Mouse (Mus musculus): Measurements from ENCODE around the gene Nomo1. TPM values are rescaled to one million over a fixed set of nuclear protein-coding genes. Genes with fewer than 3 reads are reported as not detected.

Gene Nomo1
- total and polyA plus RNA-seq, 2 experiments, result 15.3 to 19.7 TPM

DNA sequence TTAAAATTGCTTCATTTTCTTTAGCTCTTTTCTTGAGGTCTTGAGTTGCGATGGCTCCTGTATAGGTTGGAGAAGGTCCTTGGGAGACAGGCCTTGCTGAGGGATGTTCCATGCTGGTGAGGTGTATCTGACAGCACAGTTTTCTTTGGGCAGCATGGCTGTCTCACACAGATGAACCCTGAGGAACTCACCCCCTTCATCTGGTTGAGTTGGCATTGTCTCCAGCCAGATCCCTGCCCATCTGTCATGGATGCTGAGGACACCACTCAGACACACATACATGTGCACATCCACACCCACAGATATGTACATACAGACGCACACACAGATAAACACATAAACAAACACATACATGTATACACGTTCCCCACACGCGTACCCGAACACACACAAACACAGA, 29.8 kb downstream of the Nomo1 start:
- Histone ChIP-seq H3K4me1 (ENCODE audit: control insufficient read depth, insufficient read depth, low read length) (no peaks in the 10 kb centered on the region), H3K27me3 (ENCODE audit: control insufficient read depth, insufficient read depth, low read length) (no peaks in the 10 kb centered on the region), H3K36me3 (ENCODE audit: control insufficient read depth, insufficient read depth, low read length) (peaks cover 41% of the 10 kb centered on the region), H3K4me3 (ENCODE audit: insufficient read depth, low read depth, low read length) (no peak overlapping the region), H3K9ac (ENCODE audit: low read depth, low read length) (no peak overlapping the region), H3K27ac (replicated peaks; ENCODE audit: insufficient read depth, low read depth, low read length) (no peak overlapping the region), H3K79me2 (ENCODE audit: control insufficient read depth, insufficient read depth, low read length) (no peaks in the 10 kb centered on the region)
- no peak for DNase-seq (ENCODE audit: extremely low read depth, low read depth, low spot score)
- WGBS, result 93% methylated on average over 6 of the region's 6 CpGs
- no peak for TF ChIP-seq CTCF (IDR thresholded peaks at IDR 0.05; ENCODE audit: low read depth, low read length)
- no peak for TF ChIP-seq POLR2A (IDR thresholded peaks at IDR 0.05; ENCODE audit: extremely low read depth, insufficient read depth, low read length)

DNA sequence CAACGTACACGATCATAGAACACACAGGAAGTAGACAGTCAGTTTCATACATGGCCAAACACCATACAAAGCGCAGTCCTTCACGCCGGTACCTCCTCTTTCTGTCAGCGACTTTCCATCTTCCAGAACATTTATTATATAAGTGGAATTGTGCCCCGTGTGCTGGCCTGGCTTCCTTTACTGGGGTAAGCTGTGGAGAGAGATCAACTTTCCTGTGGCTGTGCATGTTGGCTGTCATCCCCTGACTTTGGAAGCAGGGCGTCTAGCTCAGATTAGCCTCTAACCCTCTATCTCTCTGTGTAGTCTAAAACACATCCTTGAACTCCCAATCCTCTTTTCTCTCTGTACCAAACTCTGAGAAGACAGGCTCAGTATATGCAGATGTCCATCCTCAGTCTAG, 35.3 kb downstream of the Nomo1 start:
- 94% methylated on average over 8 of the region's 8 CpGs for WGBS
- TF ChIP-seq CTCF (IDR thresholded peaks at IDR 0.05; ENCODE audit: low read depth, low read length) (no peak), POLR2A (IDR thresholded peaks at IDR 0.05; ENCODE audit: extremely low read depth, insufficient read depth, low read length) (no peak)
- no peak for DNase-seq (ENCODE audit: extremely low read depth, low read depth, low spot score)
- H3K27ac ChIP-seq (replicated peaks; ENCODE audit: insufficient read depth, low read depth, low read length), result no peak overlapping the region
- no peak overlapping the region for H3K9ac ChIP-seq (ENCODE audit: low read depth, low read length)
- no peak overlapping the region for H3K4me3 ChIP-seq (ENCODE audit: insufficient read depth, low read depth, low read length)
- no peaks in the 10 kb centered on the region for H3K79me2 ChIP-seq (ENCODE audit: control insufficient read depth, insufficient read depth, low read length)
- H3K36me3 ChIP-seq (ENCODE audit: control insufficient read depth, insufficient read depth, low read length), result peaks cover 39% of the 10 kb centered on the region; the same call in 1 of the 2 replicates
- no peaks in the 10 kb centered on the region for H3K4me1 ChIP-seq (ENCODE audit: control insufficient read depth, insufficient read depth, low read length)
- H3K27me3 ChIP-seq (ENCODE audit: control insufficient read depth, insufficient read depth, low read length), result no peaks in the 10 kb centered on the region

DNA sequence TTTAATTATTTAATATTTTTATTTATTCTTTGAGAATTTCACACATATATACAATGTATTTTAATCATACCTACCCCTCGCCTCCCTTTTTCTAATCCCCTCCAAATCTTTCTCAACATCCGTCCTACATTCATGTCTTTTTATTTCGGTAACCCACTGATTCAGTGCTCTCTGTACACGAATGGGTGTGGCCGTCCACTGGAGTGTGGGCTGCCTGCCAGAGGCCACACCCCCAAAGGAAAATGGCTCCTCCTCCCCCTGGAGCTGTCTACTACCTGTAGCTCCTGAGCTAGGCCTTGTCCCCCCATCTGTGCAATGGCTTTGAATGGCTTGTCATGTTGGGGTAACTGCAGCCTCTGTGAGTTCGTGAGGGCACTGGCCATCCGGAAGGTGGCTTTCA, 43.3 kb downstream of the Nomo1 start:
- Histone ChIP-seq H3K27ac (replicated peaks; ENCODE audit: insufficient read depth, low read depth, low read length) (no peak overlapping the region), H3K36me3 (ENCODE audit: control insufficient read depth, insufficient read depth, low read length) (peaks cover 29% of the 10 kb centered on the region), H3K27me3 (ENCODE audit: control insufficient read depth, insufficient read depth, low read length) (no peaks in the 10 kb centered on the region), H3K4me3 (ENCODE audit: insufficient read depth, low read depth, low read length) (no peak overlapping the region), H3K9ac (ENCODE audit: low read depth, low read length) (no peak overlapping the region), H3K4me1 (ENCODE audit: control insufficient read depth, insufficient read depth, low read length) (no peaks in the 10 kb centered on the region), H3K79me2 (ENCODE audit: control insufficient read depth, insufficient read depth, low read length) (no peaks in the 10 kb centered on the region)
- WGBS, result 89% methylated on average over 7 of the region's 7 CpGs
- TF ChIP-seq POLR2A (IDR thresholded peaks at IDR 0.05; ENCODE audit: extremely low read depth, insufficient read depth, low read length), result no peak
- TF ChIP-seq CTCF (IDR thresholded peaks at IDR 0.05; ENCODE audit: low read depth, low read length), result no peak
- no peak for DNase-seq (ENCODE audit: extremely low read depth, low read depth, low spot score)

DNA sequence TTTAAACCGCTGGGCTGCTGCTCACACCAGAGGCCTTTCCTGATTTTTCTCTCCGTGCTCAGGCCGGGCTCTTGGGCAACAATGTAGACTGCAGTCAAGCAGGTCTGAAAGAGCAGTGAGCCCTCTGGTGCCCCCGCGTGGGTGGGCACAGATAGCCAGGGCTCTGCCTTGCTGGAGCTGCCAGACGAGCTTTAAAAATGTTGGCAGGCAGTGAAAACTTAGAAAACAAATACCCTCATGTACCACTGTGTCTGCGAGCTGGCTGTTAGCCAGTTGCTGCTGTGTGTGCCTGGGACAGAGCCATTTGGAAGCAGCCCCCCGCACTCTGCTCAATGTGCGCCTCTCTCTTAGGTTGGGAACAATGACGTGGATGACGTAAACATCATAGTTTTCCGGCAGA, 44.2 kb downstream of the Nomo1 start:
- 89% methylated on average over 12 of the region's 12 CpGs for WGBS
- no peak overlapping the region for H3K27ac ChIP-seq (replicated peaks; ENCODE audit: insufficient read depth, low read depth, low read length)
- no peak overlapping the region for H3K4me3 ChIP-seq (ENCODE audit: insufficient read depth, low read depth, low read length)
- no peaks in the 10 kb centered on the region for H3K4me1 ChIP-seq (ENCODE audit: control insufficient read depth, insufficient read depth, low read length)
- no peak for DNase-seq (ENCODE audit: extremely low read depth, low read depth, low spot score)
- no peaks in the 10 kb centered on the region for H3K27me3 ChIP-seq (ENCODE audit: control insufficient read depth, insufficient read depth, low read length)
- no peak for TF ChIP-seq CTCF (IDR thresholded peaks at IDR 0.05; ENCODE audit: low read depth, low read length)
- no peak for TF ChIP-seq POLR2A (IDR thresholded peaks at IDR 0.05; ENCODE audit: extremely low read depth, insufficient read depth, low read length)
- H3K36me3 ChIP-seq (ENCODE audit: control insufficient read depth, insufficient read depth, low read length), result peaks cover 24% of the 10 kb centered on the region
- H3K79me2 ChIP-seq (ENCODE audit: control insufficient read depth, insufficient read depth, low read length), result no peaks in the 10 kb centered on the region
- H3K9ac ChIP-seq (ENCODE audit: low read depth, low read length), result no peak overlapping the region

DNA sequence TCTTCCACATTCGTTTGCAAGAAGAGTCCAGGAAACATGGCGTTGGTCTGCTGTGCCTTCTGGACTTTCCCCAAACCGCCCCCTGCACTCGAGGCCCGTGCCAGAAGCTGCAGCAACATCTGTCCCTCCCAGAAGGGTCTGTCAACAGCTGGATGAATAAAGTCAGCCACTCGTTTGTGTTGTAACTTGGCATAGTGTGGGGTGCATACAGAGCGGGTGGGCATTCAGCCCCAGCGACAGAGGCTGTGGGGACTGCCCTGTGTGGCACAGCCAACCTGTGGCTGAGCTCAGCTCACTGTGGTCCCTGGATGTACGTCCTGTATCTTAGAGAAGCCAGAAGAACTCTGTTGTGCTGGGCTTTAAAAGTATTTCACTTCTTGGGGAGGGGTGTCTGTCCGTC, 50.5 kb downstream of the Nomo1 start:
- DNase-seq (ENCODE audit: extremely low read depth, low read depth, low spot score), result no peak
- H3K36me3 ChIP-seq (ENCODE audit: control insufficient read depth, insufficient read depth, low read length), result peaks cover 19% of the 10 kb centered on the region
- no peak overlapping the region for H3K4me3 ChIP-seq (ENCODE audit: insufficient read depth, low read depth, low read length)
- whole genome bisulfite sequencing, result 83% methylated on average over 10 of the region's 10 CpGs
- no peaks in the 10 kb centered on the region for H3K4me1 ChIP-seq (ENCODE audit: control insufficient read depth, insufficient read depth, low read length)
- no peak overlapping the region for H3K9ac ChIP-seq (ENCODE audit: low read depth, low read length)
- TF ChIP-seq POLR2A (IDR thresholded peaks at IDR 0.05; ENCODE audit: extremely low read depth, insufficient read depth, low read length) (no peak), CTCF (IDR thresholded peaks at IDR 0.05; ENCODE audit: low read depth, low read length) (no peak)
- H3K27me3 ChIP-seq (ENCODE audit: control insufficient read depth, insufficient read depth, low read length), result no peaks in the 10 kb centered on the region
- no peak overlapping the region for H3K27ac ChIP-seq (replicated peaks; ENCODE audit: insufficient read depth, low read depth, low read length)
- H3K79me2 ChIP-seq (ENCODE audit: control insufficient read depth, insufficient read depth, low read length), result no peaks in the 10 kb centered on the region

DNA sequence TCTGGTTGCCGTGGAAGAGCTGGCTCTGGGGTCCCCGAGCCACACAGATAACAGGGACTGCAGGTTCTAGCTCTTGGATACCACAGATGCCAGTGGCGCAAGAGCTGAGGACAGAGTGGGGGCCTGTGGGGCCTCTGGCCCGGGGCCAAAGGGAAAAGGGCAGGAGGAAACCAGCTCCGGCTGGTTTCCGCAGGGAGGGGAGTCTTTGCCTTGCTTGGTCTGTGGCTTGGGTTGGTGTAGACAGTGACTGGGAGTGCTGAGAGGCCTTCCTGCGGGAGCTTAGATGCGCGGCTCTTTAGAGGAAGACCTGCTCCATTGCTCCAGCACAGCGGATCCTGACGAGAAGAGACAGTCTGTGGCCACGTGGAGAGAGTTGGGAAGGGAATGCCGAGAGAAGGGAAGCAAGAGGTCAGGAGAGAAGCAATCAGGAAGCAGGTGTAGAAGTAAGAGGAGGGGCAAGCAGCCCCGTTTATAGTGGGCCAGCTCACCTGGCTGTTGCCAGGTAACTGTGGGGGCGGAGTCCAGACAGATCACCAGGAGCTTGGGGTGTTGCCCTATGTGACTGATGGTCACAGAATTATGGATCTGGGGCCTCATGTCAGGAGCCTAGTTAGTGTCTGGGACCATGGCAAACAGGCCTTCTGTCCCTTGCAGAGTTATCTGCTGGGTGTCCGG, 51.5 kb downstream of the Nomo1 start:
- DNase-seq (ENCODE audit: extremely low read depth, low read depth, low spot score), result no peak
- Histone ChIP-seq H3K36me3 (ENCODE audit: control insufficient read depth, insufficient read depth, low read length) (peaks cover 14% of the 10 kb centered on the region), H3K4me1 (ENCODE audit: control insufficient read depth, insufficient read depth, low read length) (no peaks in the 10 kb centered on the region), H3K27me3 (ENCODE audit: control insufficient read depth, insufficient read depth, low read length) (no peaks in the 10 kb centered on the region), H3K4me3 (ENCODE audit: insufficient read depth, low read depth, low read length) (no peak overlapping the region), H3K27ac (replicated peaks; ENCODE audit: insufficient read depth, low read depth, low read length) (no peak overlapping the region), H3K79me2 (ENCODE audit: control insufficient read depth, insufficient read depth, low read length) (no peaks in the 10 kb centered on the region), H3K9ac (ENCODE audit: low read depth, low read length) (no peak overlapping the region)
- TF ChIP-seq CTCF (IDR thresholded peaks at IDR 0.05; ENCODE audit: low read depth, low read length) (no peak), POLR2A (IDR thresholded peaks at IDR 0.05; ENCODE audit: extremely low read depth, insufficient read depth, low read length) (no peak)
- WGBS, result 57% methylated on average over 16 of the region's 16 CpGs

Measured in liver, adult 2 months (tissue).